Comparison of ENCODE assay signal across 21 mouse cellular contexts in genomic region chr3:131152921-131153320, GRCm38 (mm10). TPM values are rescaled to one million over a fixed set of nuclear protein-coding genes. Genes with fewer than 3 reads are reported as not detected.
A peak's percentile ranks its signal among the peaks of the same experiment; 100 is the strongest.
DNase-seq lines count a peak whose midpoint lies in the region.
"Had no signal": no experiment of that assay in that cellular context is flagged by ENCODE, and none has a peak within 500 bp of the region (broad histone marks: within the 10 kb centered on the region; RNA-seq: fewer than 3 reads in every experiment).

No protein-coding gene starts in this region.

- no peaks in the 10 kb centered on the region for H3K27me3 ChIP-seq in heart, embryonic 10.5 days (ENCODE audit: insufficient read depth, poor library complexity, severe bottlenecking)
- H3K27me3 ChIP-seq: embryonic facial prominence, embryonic 12.5 days; forebrain, embryonic 13.5 days; forebrain, embryonic 15.5 days; Patski had no signal

- H3K4me1 ChIP-seq in heart, embryonic 10.5 days: peaks cover 32% of the 10 kb centered on the region

- no peaks in the 10 kb centered on the region for H3K36me3 ChIP-seq in heart, embryonic 10.5 days
- H3K36me3 ChIP-seq: embryonic facial prominence, embryonic 10.5 days; embryonic facial prominence, embryonic 12.5 days; forebrain, embryonic 15.5 days; G1E had no signal

- H3K4me3 ChIP-seq in heart, embryonic 10.5 days: no peak overlapping the region
- H3K4me3 ChIP-seq: embryonic facial prominence, embryonic 10.5 days; embryonic facial prominence, embryonic 12.5 days; forebrain, embryonic 13.5 days; forebrain, embryonic 15.5 days had no signal

- 88% methylated on average over 4 of the region's 4 CpGs for WGBS in heart, embryonic 10.5 days

- H3K27ac ChIP-seq in heart, embryonic 10.5 days: no peak overlapping the region
- H3K27ac ChIP-seq: embryonic facial prominence, embryonic 10.5 days; embryonic facial prominence, embryonic 12.5 days; forebrain, embryonic 13.5 days; forebrain, embryonic 15.5 days had no signal

- intact Hi-C loops in heart, postnatal 14 days (cut with DNase I): no loop called here

- DNase-seq in heart, embryonic 10.5 days (ENCODE audit: low spot score): peak; percentile 51
- DNase-seq in heart, postnatal 14 days: no peak
- peak; percentile 47 for DNase-seq in CD4-positive helper T cell, adult 2 months (ENCODE audit: low read depth, low spot score)
- DNase-seq in naive thymus-derived CD4-positive, alpha-beta T cell, adult 2 months (ENCODE audit: low read depth): peak; percentile 74
- no peak for DNase-seq in lung, postnatal 10 days
- DNase-seq: adrenal gland, adult 8-10 months; adrenal gland, postnatal 14 days; adrenal gland, postnatal 36 days; B cell, adult 2 months; cerebellum, adult 11-12 months; cerebellum, adult 2 months; cerebellum, adult 9-10 months; cerebellum, postnatal 10 days; cerebellum, postnatal 25 days; forebrain, postnatal 0 days had no signal

- H3K9me3 ChIP-seq in heart, embryonic 10.5 days: no peaks in the 10 kb centered on the region
- H3K9me3 ChIP-seq: embryonic facial prominence, embryonic 10.5 days; embryonic facial prominence, embryonic 12.5 days; forebrain, embryonic 13.5 days; forebrain, embryonic 15.5 days had no signal

RNA-seq across cellular contexts. Expression of gene Lef1, which starts 42.6 kb away (rescaled TPM):
- polyA plus RNA-seq in heart, embryonic 10.5 days (2016; fragmentation: Nextera tagmentation; extraction: Ambion mirVana): 22.2 and 29.3 TPM in 2 replicates
- total RNA-seq in heart, postnatal 14 days (2021): 1 to 10 TPM in 1 of 2 experiments, under 1 TPM in 1; 0.72 to 4.4 TPM
- polyA plus RNA-seq: G1E had no signal

Comparison
In these comparisons a context has a peak if more than half of its experiments do, and no peak if none do; other contexts are left out.
1. DNase-seq: peak in heart, embryonic 10.5 days (single experiment), CD4-positive helper T cell, adult 2 months (single experiment) and naive thymus-derived CD4-positive, alpha-beta T cell, adult 2 months (single experiment); none in heart, postnatal 14 days (0 of 2) and lung, postnatal 10 days (single experiment).